Mouse (Mus musculus): ENCODE measurements around the gene Mid1.

Mid1 gene

GRCm38 (mm10) chrX:169881253-169882219 lies 196.5 kb downstream of the Mid1 start:
- no peak for ATAC-seq (ENCODE audit: insufficient number of reproducible peaks, low FRiP score, low TSS enrichment)

GRCm38 (mm10) chrX:169882220-169882609 lies 197.2 kb downstream of the Mid1 start:
- ATAC-seq (ENCODE audit: insufficient number of reproducible peaks, low FRiP score, low TSS enrichment), result no peak

- peak; percentile 52; the same call in 1 of the 2 replicates for ATAC-seq (ENCODE audit: insufficient number of reproducible peaks, low FRiP score, low TSS enrichment)
Observed at GRCm38 (mm10) chrX:169883536-169884272, 198.7 kb downstream of the Mid1 start.

DNA sequence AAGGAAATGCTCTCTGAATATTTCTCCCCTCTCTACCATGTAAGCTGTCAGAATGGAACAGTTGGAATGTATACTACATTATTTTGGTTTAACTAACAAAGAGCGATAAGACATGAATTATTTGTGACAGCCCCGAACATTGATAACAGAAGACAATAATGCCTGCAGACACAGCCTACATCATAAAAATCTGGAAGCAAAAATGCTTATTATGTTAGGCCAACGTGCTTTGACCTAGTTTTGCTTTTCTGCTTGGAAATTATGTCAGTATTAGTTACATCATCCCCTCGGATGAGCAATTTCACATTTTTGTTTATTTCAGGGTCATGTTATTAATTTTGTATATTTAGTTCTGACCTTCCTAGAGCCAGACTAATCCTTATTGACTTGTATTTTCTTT lies 205.5 kb downstream of the Mid1 start:
- ATAC-seq (ENCODE audit: insufficient number of reproducible peaks, low FRiP score, low TSS enrichment), result no peak

GRCm38 (mm10) chrX:169892100-169892499 lies 207.1 kb downstream of the Mid1 start:
- no peak for ATAC-seq (ENCODE audit: insufficient number of reproducible peaks, low FRiP score, low TSS enrichment)

GRCm38 (mm10) chrX:169892631-169893030 lies 207.6 kb downstream of the Mid1 start:
- ATAC-seq (ENCODE audit: insufficient number of reproducible peaks, low FRiP score, low TSS enrichment), result no peak

GRCm38 (mm10) chrX:169899227-169899950 lies 214.4 kb downstream of the Mid1 start:
- ATAC-seq (ENCODE audit: insufficient number of reproducible peaks, low FRiP score, low TSS enrichment), result no peak

- ATAC-seq (ENCODE audit: insufficient number of reproducible peaks, low FRiP score, low TSS enrichment), result no peak
Observed at GRCm38 (mm10) chrX:169902860-169903259, 217.9 kb downstream of the Mid1 start.

DNA sequence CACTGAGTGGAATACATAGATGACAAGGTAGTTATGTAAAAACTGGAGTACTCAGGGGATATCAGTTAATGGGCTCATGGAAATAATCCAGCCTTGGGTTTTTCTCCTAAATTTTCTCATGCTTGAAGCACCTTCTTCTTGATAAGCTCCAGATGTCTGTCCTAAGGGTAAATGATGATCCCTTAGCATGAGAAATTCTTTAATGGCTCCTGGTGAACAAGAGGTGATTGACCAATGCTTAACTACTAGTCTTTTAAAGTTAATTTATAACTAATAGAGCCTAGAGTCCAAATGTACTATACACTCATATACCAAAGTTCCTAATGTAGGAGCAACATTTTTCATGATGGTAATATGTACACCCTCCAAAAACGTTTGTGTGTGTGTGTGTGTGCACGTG lies 218.7 kb downstream of the Mid1 start:
- ATAC-seq (ENCODE audit: insufficient number of reproducible peaks, low FRiP score, low TSS enrichment), result no peak

DNA sequence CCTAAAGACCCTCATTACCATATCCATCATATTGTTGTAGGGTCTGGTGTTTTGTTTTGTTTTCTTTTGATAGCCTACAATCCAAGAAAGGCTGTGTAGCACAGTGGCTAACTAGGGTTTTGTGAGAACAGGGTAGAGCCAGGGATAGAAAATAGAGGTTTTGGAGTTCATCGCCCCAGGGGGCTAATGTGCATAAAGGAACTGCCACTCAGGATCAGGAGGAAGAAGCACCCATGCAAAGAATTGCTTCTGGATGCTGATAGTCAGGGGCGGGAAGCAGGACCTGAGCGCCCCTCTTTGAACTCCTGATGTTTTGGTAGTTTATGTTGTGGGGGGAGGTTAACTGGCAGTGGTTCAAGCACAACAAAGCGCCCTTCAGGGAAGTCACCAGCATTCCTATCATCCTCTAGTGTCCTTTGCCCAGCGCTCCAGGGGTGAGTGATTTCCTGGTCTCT lies 221.1 kb downstream of the Mid1 start:
- no peak for ATAC-seq (ENCODE audit: insufficient number of reproducible peaks, low FRiP score, low TSS enrichment)

- no peak for ATAC-seq (ENCODE audit: insufficient number of reproducible peaks, low FRiP score, low TSS enrichment)
Observed at GRCm38 (mm10) chrX:169909898-169910297, 224.9 kb downstream of the Mid1 start.

- no peak for ATAC-seq (ENCODE audit: insufficient number of reproducible peaks, low FRiP score, low TSS enrichment)
Observed at GRCm38 (mm10) chrX:169915738-169916137, 230.7 kb downstream of the Mid1 start.

GRCm38 (mm10) chrX:169922541-169922940 lies 237.5 kb downstream of the Mid1 start:
- no peak for ATAC-seq (ENCODE audit: insufficient number of reproducible peaks, low FRiP score, low TSS enrichment)

DNA sequence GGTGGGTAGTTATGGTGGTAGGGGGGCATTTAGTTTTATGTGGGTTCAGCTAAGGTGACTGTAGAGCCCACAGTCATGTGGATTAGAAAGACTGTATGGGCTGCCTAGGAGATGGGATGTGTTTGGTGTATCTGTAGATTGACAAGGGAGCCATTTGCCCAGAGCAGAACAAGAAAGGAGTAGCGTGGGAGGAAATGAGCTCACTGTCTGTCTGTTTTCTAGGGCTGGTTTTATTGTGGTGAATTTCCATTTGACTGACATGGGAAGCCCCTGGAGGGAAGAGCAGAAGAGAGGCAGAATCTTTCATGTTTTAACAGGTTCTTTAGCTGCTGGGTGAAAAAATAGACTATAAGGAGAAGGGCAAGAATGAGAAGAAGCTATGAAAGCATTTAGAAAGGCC lies 238.4 kb downstream of the Mid1 start:
- ATAC-seq (ENCODE audit: insufficient number of reproducible peaks, low FRiP score, low TSS enrichment), result no peak

- no peak for ATAC-seq (ENCODE audit: insufficient number of reproducible peaks, low FRiP score, low TSS enrichment)
Observed at GRCm38 (mm10) chrX:169925600-169925999, 240.6 kb downstream of the Mid1 start.

GRCm38 (mm10) chrX:169927110-169927817 lies 242.3 kb downstream of the Mid1 start:
- ATAC-seq (ENCODE audit: insufficient number of reproducible peaks, low FRiP score, low TSS enrichment), result no peak

DNA sequence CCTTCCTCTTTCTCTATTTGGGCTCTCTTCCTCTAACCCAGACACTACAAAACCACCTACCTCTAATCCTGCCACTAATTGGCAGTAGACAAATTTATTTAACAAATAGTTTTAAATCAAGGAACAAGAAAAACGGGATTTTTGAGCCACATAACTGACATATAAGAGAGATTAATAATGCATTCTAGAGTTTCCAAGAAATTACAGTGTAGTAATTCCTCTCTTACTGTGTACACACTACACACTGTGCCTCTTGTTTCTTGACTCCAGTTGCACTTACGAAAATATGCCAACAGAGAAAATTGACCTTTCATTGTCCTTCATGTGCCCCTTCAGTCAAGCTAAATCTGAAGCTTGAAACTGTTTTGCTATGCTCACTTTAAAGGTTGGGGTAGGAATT lies 245.9 kb downstream of the Mid1 start:
- no peak for ATAC-seq (ENCODE audit: insufficient number of reproducible peaks, low FRiP score, low TSS enrichment)

DNA sequence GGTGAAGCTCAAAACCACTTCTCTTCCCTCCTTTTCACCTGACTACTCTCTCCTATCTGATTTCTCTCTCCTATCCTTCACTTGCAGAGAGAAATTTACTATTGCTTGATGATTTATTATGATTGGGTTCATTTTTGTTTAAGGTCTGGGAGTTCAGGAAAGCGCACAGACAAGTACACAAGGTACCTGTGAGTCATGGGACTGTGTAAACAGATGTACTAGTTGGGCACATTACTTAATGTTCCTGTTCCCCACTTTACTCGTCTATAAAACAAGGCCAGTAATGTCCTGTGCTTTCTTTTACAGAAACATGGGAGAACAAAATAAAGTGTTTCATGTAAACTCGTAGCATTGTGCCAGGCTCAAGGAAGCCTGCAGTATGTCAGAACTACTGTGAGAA lies 248.2 kb downstream of the Mid1 start:
- ATAC-seq (ENCODE audit: insufficient number of reproducible peaks, low FRiP score, low TSS enrichment), result no peak

DNA sequence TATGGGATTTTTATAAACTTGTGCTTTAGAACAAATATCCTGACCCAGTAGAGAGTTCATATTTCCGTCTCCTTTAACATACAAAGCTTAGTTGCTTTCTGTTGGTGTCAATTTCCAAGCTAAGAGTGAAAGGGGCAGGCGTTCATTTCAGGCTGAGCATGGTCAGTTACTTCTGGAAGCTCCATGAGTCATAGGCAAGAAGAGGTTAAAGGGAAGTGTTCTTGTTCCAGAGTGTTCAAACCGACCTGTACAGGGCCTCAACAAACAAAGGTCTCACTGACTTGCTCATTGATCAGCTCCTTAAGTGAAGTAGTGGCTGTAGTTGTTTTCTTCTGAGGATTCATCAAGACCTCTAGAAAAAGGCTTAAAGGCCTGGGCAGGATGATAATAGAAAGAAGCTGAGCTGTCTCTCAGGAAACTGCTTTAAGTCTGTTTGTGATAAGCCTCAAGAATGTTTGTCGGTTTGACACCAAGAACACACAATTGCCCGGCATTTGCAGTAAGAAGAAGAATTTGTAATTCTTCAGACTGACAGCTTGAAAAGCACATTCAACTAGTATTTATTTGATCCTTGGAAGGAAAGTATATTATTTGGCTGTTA lies 252.2 kb downstream of the Mid1 start:
- no peak for ATAC-seq (ENCODE audit: insufficient number of reproducible peaks, low FRiP score, low TSS enrichment)

DNA sequence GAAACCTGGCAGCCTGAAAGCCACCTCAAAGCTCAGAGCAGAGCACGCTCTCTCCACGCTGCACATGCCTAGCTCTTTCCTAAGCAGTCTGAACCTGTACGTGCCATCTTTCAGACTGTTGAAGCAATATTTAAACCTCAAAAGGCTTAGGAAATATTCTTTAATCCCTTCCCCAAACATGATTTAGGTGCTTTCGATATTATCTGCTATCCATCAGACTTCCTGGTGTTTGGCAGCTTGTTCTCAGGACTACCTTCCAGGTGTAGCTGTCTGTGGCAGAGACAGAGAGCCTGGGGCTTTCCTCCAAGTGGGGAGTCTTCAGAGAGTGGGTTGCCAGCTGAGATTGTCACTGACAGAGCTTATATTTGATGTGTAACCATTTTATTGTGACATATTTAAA lies 255.5 kb downstream of the Mid1 start:
- no peak for ATAC-seq (ENCODE audit: insufficient number of reproducible peaks, low FRiP score, low TSS enrichment)

Data from cerebellum, adult (tissue).